Mouse (Mus musculus) urinary bladder, adult 2 months (tissue): ENCODE results near the gene Fjx1. TPM values are rescaled to one million over a fixed set of nuclear protein-coding genes. Genes with fewer than 3 reads are reported as not detected.
A peak's percentile ranks its signal among the peaks of the same experiment; 100 is the strongest.

Experiments
- DNase-seq: peaks from one replicate; pipeline ENCODE4 v3.0.0; 2022; ENCODE audit warnings: low spot score
- polyA plus RNA-seq: library from polyadenylated mRNA; depleted of rRNA; stranded (reverse); fragments of >200 nt; gene quantifications from 2 replicates; pipeline ENCODE4 v1.2.3, GENCODE M21; 2012; rRNA removed

The Fjx1 gene
- polyA plus RNA-seq, 1 experiment, result 6.6 TPM

- DNase-seq, result no peak
Observed at GRCm38 (mm10) chr2:102426434-102426833, 25.9 kb downstream of the Fjx1 start.

DNA sequence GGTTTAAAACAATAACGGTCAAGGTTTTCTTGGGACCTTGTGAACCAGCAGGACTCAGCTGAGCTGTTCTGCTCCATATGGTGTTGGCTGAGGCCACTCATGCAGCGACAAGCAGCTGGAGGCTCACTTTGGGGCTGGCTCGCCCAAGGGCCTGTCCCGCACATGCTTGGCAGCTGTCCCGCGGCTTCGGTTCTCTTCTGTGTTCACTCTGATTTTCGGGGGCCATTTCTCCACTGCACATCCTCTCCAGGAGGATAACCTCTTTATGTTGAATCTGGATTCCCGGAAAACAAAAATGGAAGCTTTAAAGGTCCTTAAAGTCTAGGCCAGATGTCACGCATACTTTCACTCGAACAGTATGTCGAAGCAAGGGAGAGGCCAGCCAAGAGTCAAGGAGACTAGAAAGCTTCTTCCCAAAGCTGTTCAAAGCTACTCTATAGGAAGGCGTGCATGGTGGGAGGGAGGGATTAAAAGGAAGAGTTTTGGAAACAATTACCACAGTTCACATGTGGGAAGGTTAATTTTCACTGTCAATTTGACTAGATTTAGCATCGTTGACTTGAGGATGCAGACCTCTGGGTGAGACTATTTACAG is 36.1 kb downstream of the Fjx1 start:
- no peak for DNase-seq

DNA sequence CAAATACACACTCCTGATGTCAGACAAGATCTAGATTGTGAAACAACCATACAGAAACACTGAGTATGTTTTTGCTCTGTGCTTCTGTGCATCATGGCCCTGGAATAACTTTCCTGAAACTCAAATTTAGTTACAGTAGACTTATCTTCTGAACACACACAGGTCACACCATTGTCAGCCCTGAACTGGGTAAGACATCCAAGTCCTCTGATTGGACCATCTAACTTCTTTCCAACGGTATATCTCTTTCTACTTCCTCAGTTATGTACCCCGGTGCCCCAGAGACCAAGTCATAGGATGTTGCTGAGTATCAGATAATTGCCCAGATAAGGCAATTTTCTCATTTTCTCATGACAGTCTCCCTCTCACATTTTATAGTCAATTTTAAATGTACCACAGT is 39.6 kb downstream of the Fjx1 start:
- no peak for DNase-seq

GRCm38 (mm10) chr2:102410615-102411014 is 41.7 kb downstream of the Fjx1 start:
- no peak for DNase-seq

GRCm38 (mm10) chr2:102409741-102410140 is 42.6 kb downstream of the Fjx1 start:
- no peak for DNase-seq

GRCm38 (mm10) chr2:102407363-102408184 is 44.7 kb downstream of the Fjx1 start, which contains the start of gene Trim44:
Gene Trim44 (minus strand): TSS chr2:102407828.
- no peak for DNase-seq

GRCm38 (mm10) chr2:102406324-102407304 is 45.7 kb downstream of the Fjx1 start:
- no peak for DNase-seq

DNA sequence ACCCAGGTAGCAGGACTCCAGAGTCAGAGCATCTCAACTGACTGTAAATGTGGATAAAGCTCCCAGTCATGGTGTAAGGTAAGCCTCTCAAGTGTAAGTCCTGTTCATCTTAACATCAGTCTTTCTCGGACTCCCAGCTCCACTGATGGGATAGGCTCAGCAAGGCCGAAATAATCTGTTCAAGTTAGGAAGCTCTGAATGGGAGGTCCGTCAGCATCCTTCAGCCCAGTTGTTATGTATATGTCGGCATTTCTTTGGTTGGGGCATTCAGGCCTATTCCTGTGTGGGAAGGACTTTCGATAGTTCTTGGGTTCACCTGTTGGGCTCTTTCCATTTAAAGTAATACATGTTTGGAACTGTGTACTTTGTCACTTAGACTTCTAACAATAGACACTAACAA is 48.3 kb downstream of the Fjx1 start:
- DNase-seq, result no peak

- no peak for DNase-seq
Observed at GRCm38 (mm10) chr2:102403306-102403705, 49.0 kb downstream of the Fjx1 start.

GRCm38 (mm10) chr2:102401352-102401692 is 51.0 kb downstream of the Fjx1 start:
- no peak for DNase-seq

DNA sequence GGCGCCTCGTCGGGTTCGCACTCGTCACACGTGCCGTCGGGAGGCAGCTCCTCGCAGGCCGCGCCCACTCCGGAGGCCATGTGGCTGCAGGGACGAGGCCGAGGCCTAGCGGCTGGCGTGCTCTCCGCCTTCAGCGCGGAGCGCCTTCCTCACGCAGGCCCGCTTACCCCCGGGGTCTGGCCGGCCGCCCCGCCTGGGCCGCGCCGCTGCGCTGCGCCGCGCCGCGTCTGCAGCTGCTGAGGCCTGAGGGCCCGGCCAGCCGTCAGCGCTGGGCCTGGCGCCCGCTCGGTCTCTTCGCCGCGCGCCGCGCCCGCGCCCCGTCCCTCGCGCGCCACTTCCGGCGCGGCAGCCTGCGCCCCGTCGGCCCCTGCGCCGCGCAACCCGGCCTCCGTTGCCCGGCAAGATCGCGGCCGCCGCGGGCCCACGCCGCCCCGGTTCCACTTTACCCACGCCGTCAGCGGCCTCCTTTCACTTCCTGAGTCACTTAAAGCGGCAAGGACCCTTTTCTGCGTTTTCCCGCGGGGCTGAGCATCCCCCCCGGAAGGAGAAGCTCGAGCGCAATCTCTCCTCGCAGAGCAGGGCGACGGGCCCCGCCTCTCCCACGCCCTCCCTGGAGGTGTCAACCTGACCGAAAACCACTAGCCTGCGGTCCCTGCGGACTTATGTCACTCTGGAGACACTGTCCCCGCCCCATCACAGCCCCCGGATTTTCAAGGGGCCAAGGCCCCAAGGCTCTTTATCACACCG is 51.5 kb downstream of the Fjx1 start:
- peak; percentile 83 for DNase-seq

- no peak for DNase-seq
Observed at GRCm38 (mm10) chr2:102399864-102400604, 52.3 kb downstream of the Fjx1 start.

Other genes with a start within 250 kb of the Fjx1 start
- 47.0 and 50.1 TPM in 2 replicates for gene Trim44, start 44.7 kb downstream of the Fjx1 start, polyA plus RNA-seq
- gene Pamr1, start 97.5 kb upstream of the Fjx1 start, polyA plus RNA-seq, result 84.8 and 91.0 TPM in 2 replicates
- gene Slc1a2, start 206.2 kb upstream of the Fjx1 start, polyA plus RNA-seq, result 0.13 and 0.17 TPM in 2 replicates